Mouse (Mus musculus): ENCODE measurements around the gene Prrt1. TPM values are rescaled to one million over a fixed set of nuclear protein-coding genes. Genes with fewer than 3 reads are reported as not detected.

Gene Prrt1
- polyA plus RNA-seq, 1 experiment from 2014 or later = 10.4 TPM

DNA sequence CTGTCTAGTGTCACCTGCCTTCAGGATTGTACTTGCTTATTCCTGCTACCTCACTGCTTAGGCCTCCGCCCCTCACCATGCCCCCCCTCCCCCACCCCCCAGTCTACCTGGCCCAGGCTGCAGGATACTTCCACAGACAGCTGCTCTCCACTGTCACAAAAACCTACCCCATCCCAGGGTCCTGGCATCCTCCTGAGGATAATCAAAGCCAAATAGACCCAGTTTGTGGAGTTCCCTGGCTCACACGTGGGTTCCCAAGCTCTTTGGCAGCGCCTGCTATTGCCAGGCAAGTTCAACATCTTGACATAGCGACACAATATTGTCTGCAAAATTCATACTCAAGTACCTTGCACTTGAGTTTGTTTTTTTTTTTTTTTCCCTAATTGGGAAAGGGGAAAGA is 51.3 kb downstream of the Prrt1 start:
- WGBS = 72% methylated on average over 4 of the region's 4 CpGs
- no peak overlapping the region for H3K4me2 ChIP-seq (ENCODE audit: low read length)
- H3K4me3 ChIP-seq (replicated peaks; ENCODE audit: low read length) = no peak overlapping the region
- H3K9ac ChIP-seq (replicated peaks; ENCODE audit: low read depth, low read length) = no peak overlapping the region
- H3K9me3 ChIP-seq (ENCODE audit: control insufficient read depth, low read length) = no peaks in the 10 kb centered on the region
- no peaks in the 10 kb centered on the region for H3K36me3 ChIP-seq (ENCODE audit: control insufficient read depth, insufficient read depth)
- no peaks in the 10 kb centered on the region; the same call in 1 of the 2 replicates for H3K4me1 ChIP-seq (replicated peaks; ENCODE audit: control insufficient read depth, insufficient read depth, low read length)
- no peak overlapping the region for H3K27ac ChIP-seq (ENCODE audit: low read length)
- peaks cover under 1% of the 10 kb centered on the region for H3K27me3 ChIP-seq (replicated peaks; ENCODE audit: control insufficient read depth, insufficient read depth, low read length)
- no peak for ATAC-seq

DNA sequence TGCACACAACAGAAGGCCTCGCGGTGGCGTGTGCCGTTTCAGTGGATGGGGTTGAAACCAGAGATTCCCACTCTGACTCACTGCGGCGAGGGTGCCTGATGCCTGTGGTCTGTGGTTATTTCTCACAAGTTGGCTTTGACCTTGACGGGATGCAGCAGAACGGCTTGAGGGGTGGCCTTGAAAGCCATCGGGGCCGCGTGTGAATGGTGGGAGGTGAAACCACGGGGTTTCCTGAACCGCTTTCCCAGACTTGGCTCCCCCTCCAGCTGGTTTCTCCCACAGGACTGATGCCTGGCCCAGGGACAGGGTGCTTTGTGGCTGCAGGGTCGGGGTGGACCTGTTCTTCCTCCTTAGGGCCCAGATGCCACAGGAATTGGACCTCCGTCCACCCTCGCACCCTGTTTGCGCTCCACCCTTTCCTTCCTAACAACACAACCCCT is 51.8 kb downstream of the Prrt1 start:
- H3K27ac ChIP-seq (ENCODE audit: low read length) = no peak overlapping the region
- 81% methylated on average over 17 of the region's 17 CpGs for WGBS

DNA sequence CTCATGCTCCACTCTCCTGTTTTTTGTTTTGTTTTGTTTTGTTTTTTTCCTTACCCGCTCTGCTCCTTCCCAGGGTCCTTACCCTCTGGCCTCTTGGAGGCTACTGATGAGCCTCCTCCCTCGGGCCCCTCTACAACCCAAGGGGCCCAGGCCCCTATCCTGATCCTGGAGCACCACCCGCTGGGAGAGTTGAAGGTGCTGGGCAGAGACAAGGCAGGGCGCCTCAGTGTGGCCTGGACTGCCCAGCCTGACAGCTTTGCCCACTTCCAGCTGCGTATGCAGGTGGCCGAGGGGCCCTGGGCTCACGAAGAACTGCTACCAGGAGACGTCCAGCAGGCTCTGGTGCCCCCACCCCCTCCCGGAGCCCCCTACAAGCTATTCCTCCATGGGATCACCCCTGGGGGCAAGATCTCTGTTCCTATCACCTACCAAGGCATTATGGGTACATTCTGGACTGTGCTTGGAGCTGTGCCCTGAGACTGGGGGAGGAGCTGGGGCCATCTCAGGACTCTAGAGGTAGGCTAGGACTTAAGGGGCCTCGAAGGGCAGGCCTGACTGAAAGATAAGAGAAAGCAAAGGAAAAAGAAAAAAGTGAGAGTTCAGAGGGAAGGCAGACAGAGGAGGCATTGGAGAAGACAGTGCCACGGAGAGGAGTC is 52.7 kb downstream of the Prrt1 start:
- ATAC-seq = no peak
- Histone ChIP-seq H3K27ac (ENCODE audit: low read length) (no peak overlapping the region), H3K4me3 (replicated peaks; ENCODE audit: low read length) (no peak overlapping the region), H3K9ac (replicated peaks; ENCODE audit: low read depth, low read length) (no peak overlapping the region), H3K36me3 (ENCODE audit: control insufficient read depth, insufficient read depth) (no peaks in the 10 kb centered on the region), H3K4me2 (ENCODE audit: low read length) (no peak overlapping the region), H3K9me3 (ENCODE audit: control insufficient read depth, low read length) (no peaks in the 10 kb centered on the region), H3K4me1 (replicated peaks; ENCODE audit: control insufficient read depth, insufficient read depth, low read length) (no peaks in the 10 kb centered on the region; the same call in 1 of the 2 replicates), H3K27me3 (replicated peaks; ENCODE audit: control insufficient read depth, insufficient read depth, low read length) (no peaks in the 10 kb centered on the region)
- WGBS = 66% methylated on average over 11 of the region's 11 CpGs

More for the DNA sequence above, 51.8 kb downstream of the Prrt1 start:
- H3K27me3 ChIP-seq (replicated peaks; ENCODE audit: control insufficient read depth, insufficient read depth, low read length) = no peaks in the 10 kb centered on the region
- no peak overlapping the region for H3K9ac ChIP-seq (replicated peaks; ENCODE audit: low read depth, low read length)
- no peaks in the 10 kb centered on the region for H3K9me3 ChIP-seq (ENCODE audit: control insufficient read depth, low read length)
- ATAC-seq = no peak
- H3K4me2 ChIP-seq (ENCODE audit: low read length) = no peak overlapping the region
- no peaks in the 10 kb centered on the region for H3K36me3 ChIP-seq (ENCODE audit: control insufficient read depth, insufficient read depth)
- H3K4me3 ChIP-seq (replicated peaks; ENCODE audit: low read length) = no peak overlapping the region
- no peaks in the 10 kb centered on the region; the same call in 1 of the 2 replicates for H3K4me1 ChIP-seq (replicated peaks; ENCODE audit: control insufficient read depth, insufficient read depth, low read length)

Other genes starting within 250 kb of the Prrt1 start
- 2.6 and 4.4 TPM in 2 replicates for gene BC051142, start 230.7 kb upstream of the Prrt1 start, polyA plus RNA-seq (2015; fragmentation: Nextera tagmentation; extraction: Ambion mirVana)
- not detected in 2 replicates for gene Btnl4, start 152.2 kb upstream of the Prrt1 start, polyA plus RNA-seq (2015; fragmentation: Nextera tagmentation; extraction: Ambion mirVana)
- gene Btnl6, start 112.2 kb upstream of the Prrt1 start, polyA plus RNA-seq (2015; fragmentation: Nextera tagmentation; extraction: Ambion mirVana) = not detected in 2 replicates
- gene Notch4, start 65.3 kb upstream of the Prrt1 start, polyA plus RNA-seq (2015; fragmentation: Nextera tagmentation; extraction: Ambion mirVana) = 4.1 and 5.6 TPM in 2 replicates
- gene Gpsm3, start 39.7 kb upstream of the Prrt1 start, polyA plus RNA-seq (2015; fragmentation: Nextera tagmentation; extraction: Ambion mirVana) = 2.8 and 3.0 TPM in 2 replicates
- gene Pbx2, start 38.3 kb upstream of the Prrt1 start, polyA plus RNA-seq (2015; fragmentation: Nextera tagmentation; extraction: Ambion mirVana) = 5.3 and 7.6 TPM in 2 replicates
- 1.5 and 1.6 TPM in 2 replicates for gene Ager, start 31.7 kb upstream of the Prrt1 start, polyA plus RNA-seq (2015; fragmentation: Nextera tagmentation; extraction: Ambion mirVana)
- 292 and 328 TPM in 2 replicates for gene Rnf5, start 25.8 kb upstream of the Prrt1 start, polyA plus RNA-seq (2015; fragmentation: Nextera tagmentation; extraction: Ambion mirVana)
- 93.7 and 104 TPM in 2 replicates for gene Agpat1, start 25.3 kb upstream of the Prrt1 start, polyA plus RNA-seq (2015; fragmentation: Nextera tagmentation; extraction: Ambion mirVana)
- 7.0 and 7.5 TPM in 2 replicates for gene Egfl8, start 13.6 kb upstream of the Prrt1 start, polyA plus RNA-seq (2015; fragmentation: Nextera tagmentation; extraction: Ambion mirVana)
- gene Ppt2, start 1.0 kb upstream of the Prrt1 start, polyA plus RNA-seq (2015; fragmentation: Nextera tagmentation; extraction: Ambion mirVana) = 16.2 and 17.7 TPM in 2 replicates
- gene Fkbpl, start 15.2 kb downstream of the Prrt1 start, polyA plus RNA-seq (2015; fragmentation: Nextera tagmentation; extraction: Ambion mirVana) = 14.6 and 16.7 TPM in 2 replicates
- gene Atf6b, start 17.6 kb downstream of the Prrt1 start, polyA plus RNA-seq (2015; fragmentation: Nextera tagmentation; extraction: Ambion mirVana) = 111 and 119 TPM in 2 replicates
- gene Tnxb, start 41.0 kb downstream of the Prrt1 start, polyA plus RNA-seq (2015; fragmentation: Nextera tagmentation; extraction: Ambion mirVana) = 0.08 and 0.09 TPM in 2 replicates
- 0.16 TPM in 1 of 2 replicates, not detected in the other for gene C4b, start 114.3 kb downstream of the Prrt1 start, polyA plus RNA-seq (2015; fragmentation: Nextera tagmentation; extraction: Ambion mirVana)
- not detected in 2 replicates for gene Cyp21a1, start 175.0 kb downstream of the Prrt1 start, polyA plus RNA-seq (2015; fragmentation: Nextera tagmentation; extraction: Ambion mirVana)
- gene Stk19, start 207.4 kb downstream of the Prrt1 start, polyA plus RNA-seq (2015; fragmentation: Nextera tagmentation; extraction: Ambion mirVana) = 33.4 and 50.4 TPM in 2 replicates
- gene Dxo, start 207.5 kb downstream of the Prrt1 start, polyA plus RNA-seq (2015; fragmentation: Nextera tagmentation; extraction: Ambion mirVana) = 64.8 and 75.6 TPM in 2 replicates
- gene Skiv2l, start 220.7 kb downstream of the Prrt1 start, polyA plus RNA-seq (2015; fragmentation: Nextera tagmentation; extraction: Ambion mirVana) = 65.6 and 67.5 TPM in 2 replicates
- gene Nelfe, start 220.9 kb downstream of the Prrt1 start, polyA plus RNA-seq (2015; fragmentation: Nextera tagmentation; extraction: Ambion mirVana) = 87.5 and 97.7 TPM in 2 replicates
- gene Cfb, start 233.0 kb downstream of the Prrt1 start, polyA plus RNA-seq (2015; fragmentation: Nextera tagmentation; extraction: Ambion mirVana) = 1.1 and 1.3 TPM in 2 replicates
- 7.1 and 8.0 TPM in 2 replicates for gene Zbtb12, start 249.9 kb downstream of the Prrt1 start, polyA plus RNA-seq (2015; fragmentation: Nextera tagmentation; extraction: Ambion mirVana)